Mouse (Mus musculus): ENCODE data around the gene BC028528.

GRCm38 (mm10) chr3:95860323-95860722 lies 31.5 kb downstream of the BC028528 start:
- no peak for TF ChIP-seq GATA1 (IDR thresholded peaks at IDR 0.05; ENCODE audit: low read length)
- TF ChIP-seq TAL1 (IDR thresholded peaks at IDR 0.05; ENCODE audit: low read length), result no peak

All from erythroblast, embryonic 14.5 days (primary cell).